Mouse (Mus musculus): Measurements from ENCODE around the gene Srr.

Gene Srr

GRCm38 (mm10) chr11:74912492-74912891, 13.3 kb downstream of the Srr start:
- in situ Hi-C loops (cut with MboI; ENCODE audit: low pct_unique_long_range_greater_than_20kb in 1 of 2, low sequenced_read_pairs in 2 of 2, unreplicated experiment in 1 of 2) = no loop called here

- in situ Hi-C loops (cut with MboI; ENCODE audit: low pct_unique_long_range_greater_than_20kb in 1 of 2, low sequenced_read_pairs in 2 of 2, unreplicated experiment in 1 of 2) = no loop called here
These were observed 15.8 kb downstream of the Srr start for GRCm38 (mm10) chr11:74909978-74910377.

- in situ Hi-C loops (cut with MboI; ENCODE audit: low pct_unique_long_range_greater_than_20kb in 1 of 2, low sequenced_read_pairs in 2 of 2, unreplicated experiment in 1 of 2) = no loop called here
These were observed 16.9 kb downstream of the Srr start for GRCm38 (mm10) chr11:74908618-74909399.

GRCm38 (mm10) chr11:74907850-74908249, 17.9 kb downstream of the Srr start:
- in situ Hi-C loops (cut with MboI; ENCODE audit: low pct_unique_long_range_greater_than_20kb in 1 of 2, low sequenced_read_pairs in 2 of 2, unreplicated experiment in 1 of 2) = no loop called here

GRCm38 (mm10) chr11:74902416-74902815, 23.3 kb downstream of the Srr start:
- in situ Hi-C loops (cut with MboI; ENCODE audit: low pct_unique_long_range_greater_than_20kb in 1 of 2, low sequenced_read_pairs in 2 of 2, unreplicated experiment in 1 of 2) = no loop called here

GRCm38 (mm10) chr11:74901555-74901954, 24.2 kb downstream of the Srr start:
- in situ Hi-C loops (cut with MboI; ENCODE audit: low pct_unique_long_range_greater_than_20kb in 1 of 2, low sequenced_read_pairs in 2 of 2, unreplicated experiment in 1 of 2) = no loop called here

- in situ Hi-C loops (cut with MboI; ENCODE audit: low pct_unique_long_range_greater_than_20kb in 1 of 2, low sequenced_read_pairs in 2 of 2, unreplicated experiment in 1 of 2) = no loop called here
These were observed 27.3 kb downstream of the Srr start for GRCm38 (mm10) chr11:74898517-74898827.

GRCm38 (mm10) chr11:74897678-74898516, 27.9 kb downstream of the Srr start, which contains the start of gene Tsr1:
Tsr1 (plus strand) TSS chr11:74898071.
- in situ Hi-C loops (cut with MboI; ENCODE audit: low pct_unique_long_range_greater_than_20kb in 1 of 2, low sequenced_read_pairs in 2 of 2, unreplicated experiment in 1 of 2) = no loop called here

- in situ Hi-C loops (cut with MboI; ENCODE audit: low pct_unique_long_range_greater_than_20kb in 1 of 2, low sequenced_read_pairs in 2 of 2, unreplicated experiment in 1 of 2) = no loop called here
These were observed 28.7 kb downstream of the Srr start, which contains the start of gene Sgsm2 for GRCm38 (mm10) chr11:74896901-74897677. Sgsm2 (minus strand) TSS chr11:74897060.

GRCm38 (mm10) chr11:74895980-74896900, 29.5 kb downstream of the Srr start:
- in situ Hi-C loops (cut with MboI; ENCODE audit: low pct_unique_long_range_greater_than_20kb in 1 of 2, low sequenced_read_pairs in 2 of 2, unreplicated experiment in 1 of 2) = no loop called here

GRCm38 (mm10) chr11:74894619-74895018, 31.1 kb downstream of the Srr start:
- in situ Hi-C loops (cut with MboI; ENCODE audit: low pct_unique_long_range_greater_than_20kb in 1 of 2, low sequenced_read_pairs in 2 of 2, unreplicated experiment in 1 of 2) = no loop called here

GRCm38 (mm10) chr11:74883098-74883497, 42.6 kb downstream of the Srr start:
- in situ Hi-C loops (cut with MboI; ENCODE audit: low pct_unique_long_range_greater_than_20kb in 1 of 2, low sequenced_read_pairs in 2 of 2, unreplicated experiment in 1 of 2) = no loop called here

- in situ Hi-C loops (cut with MboI; ENCODE audit: low pct_unique_long_range_greater_than_20kb in 1 of 2, low sequenced_read_pairs in 2 of 2, unreplicated experiment in 1 of 2) = no loop called here
These were observed 43.8 kb downstream of the Srr start for GRCm38 (mm10) chr11:74881979-74882378.

- in situ Hi-C loops (cut with MboI; ENCODE audit: low pct_unique_long_range_greater_than_20kb in 1 of 2, low sequenced_read_pairs in 2 of 2, unreplicated experiment in 1 of 2) = no loop called here
These were observed 44.7 kb downstream of the Srr start for GRCm38 (mm10) chr11:74880999-74881398.

- in situ Hi-C loops (cut with MboI; ENCODE audit: low pct_unique_long_range_greater_than_20kb in 1 of 2, low sequenced_read_pairs in 2 of 2, unreplicated experiment in 1 of 2) = no loop called here
These were observed 48.9 kb downstream of the Srr start for GRCm38 (mm10) chr11:74876801-74877200.

GRCm38 (mm10) chr11:74874630-74875029, 51.1 kb downstream of the Srr start:
- in situ Hi-C loops (cut with MboI; ENCODE audit: low pct_unique_long_range_greater_than_20kb in 1 of 2, low sequenced_read_pairs in 2 of 2, unreplicated experiment in 1 of 2) = no loop called here

- in situ Hi-C loops (cut with MboI; ENCODE audit: low pct_unique_long_range_greater_than_20kb in 1 of 2, low sequenced_read_pairs in 2 of 2, unreplicated experiment in 1 of 2) = no loop called here
These were observed 54.6 kb downstream of the Srr start for GRCm38 (mm10) chr11:74870991-74871622.

GRCm38 (mm10) chr11:74870544-74870943, 55.2 kb downstream of the Srr start:
- in situ Hi-C loops (cut with MboI; ENCODE audit: low pct_unique_long_range_greater_than_20kb in 1 of 2, low sequenced_read_pairs in 2 of 2, unreplicated experiment in 1 of 2) = no loop called here

Measured in mouse embryonic stem cell (cell line).